Mouse (Mus musculus): Measurements from ENCODE around the gene Lix1l.
A peak's percentile ranks its signal among the peaks of the same experiment; 100 is the strongest.
"Not testable (repeated sequence)": the region's sequence is repeated elsewhere in the genome, so short reads cannot be mapped to it uniquely, and the experiment has no call there.

The Lix1l gene

GRCm38 (mm10) chr3:96590657-96591056, 10.3 kb upstream of the Lix1l start:
- DNase-seq (ENCODE audit: low spot score) = no peak

- no peak for DNase-seq (ENCODE audit: low spot score)
These were observed 7.6 kb upstream of the Lix1l start for GRCm38 (mm10) chr3:96593374-96593773.

- peak; percentile 91 for DNase-seq (ENCODE audit: low spot score)
These were observed 7.0 kb upstream of the Lix1l start, which contains the start of gene Polr3gl for GRCm38 (mm10) chr3:96593790-96594560. Gene Polr3gl, minus strand, starts transcription at chr3:96594181.

- no peak for DNase-seq (ENCODE audit: low spot score)
These were observed 6.1 kb upstream of the Lix1l start for GRCm38 (mm10) chr3:96594851-96595250.

GRCm38 (mm10) chr3:96595661-96596060, 5.3 kb upstream of the Lix1l start:
- DNase-seq (ENCODE audit: low spot score) = no peak

GRCm38 (mm10) chr3:96596228-96596707, 4.7 kb upstream of the Lix1l start, which contains the start of gene Ankrd34a:
Gene Ankrd34a, plus strand, starts transcription at chr3:96596636.
- DNase-seq (ENCODE audit: low spot score) = no peak

GRCm38 (mm10) chr3:96596855-96597254, 4.1 kb upstream of the Lix1l start:
- DNase-seq (ENCODE audit: low spot score) = no peak

- no peak for DNase-seq (ENCODE audit: low spot score)
These were observed 3.5 kb upstream of the Lix1l start for GRCm38 (mm10) chr3:96597435-96597891.

GRCm38 (mm10) chr3:96598156-96599068, 2.5 kb upstream of the Lix1l start:
- DNase-seq (ENCODE audit: low spot score) = no peak

GRCm38 (mm10) chr3:96599069-96599393, 1.9 kb upstream of the Lix1l start:
- no peak for DNase-seq (ENCODE audit: low spot score)

GRCm38 (mm10) chr3:96599411-96599810, 1.5 kb upstream of the Lix1l start:
- DNase-seq (ENCODE audit: low spot score) = no peak

- DNase-seq (ENCODE audit: low spot score) = no peak
These were observed 370 bp downstream of the Lix1l start for GRCm38 (mm10) chr3:96601251-96601787.

- DNase-seq (ENCODE audit: low spot score) = no peak
These were observed 1.2 kb downstream of the Lix1l start for GRCm38 (mm10) chr3:96601941-96602703.

- no peak for DNase-seq (ENCODE audit: low spot score)
These were observed 1.7 kb downstream of the Lix1l start for GRCm38 (mm10) chr3:96602704-96603084.

- no peak for DNase-seq (ENCODE audit: low spot score)
These were observed 2.4 kb downstream of the Lix1l start for GRCm38 (mm10) chr3:96603311-96603710.

GRCm38 (mm10) chr3:96606007-96606406, 5.1 kb downstream of the Lix1l start:
- not testable (repeated sequence) for DNase-seq (ENCODE audit: low spot score)

GRCm38 (mm10) chr3:96606618-96607017, 5.7 kb downstream of the Lix1l start:
- no peak for DNase-seq (ENCODE audit: low spot score)

- DNase-seq (ENCODE audit: low spot score) = no peak
These were observed 17.0 kb downstream of the Lix1l start for GRCm38 (mm10) chr3:96617941-96618340.

- DNase-seq (ENCODE audit: low spot score) = no peak
These were observed 22.3 kb downstream of the Lix1l start for GRCm38 (mm10) chr3:96623201-96623600.

- peak; percentile 94 for DNase-seq (ENCODE audit: low spot score)
These were observed 29.0 kb downstream of the Lix1l start, which contains the start of gene Rbm8a for GRCm38 (mm10) chr3:96629729-96630600. Gene Rbm8a, plus strand, starts transcription at chr3:96629933.

GRCm38 (mm10) chr3:96632058-96632457, 31.1 kb downstream of the Lix1l start:
- DNase-seq (ENCODE audit: low spot score) = no peak
